Mouse (Mus musculus) spleen, adult 2 months (tissue): ENCODE results near the gene Olfr97. TPM values are rescaled to one million over a fixed set of nuclear protein-coding genes. Genes with fewer than 3 reads are reported as not detected.
A peak's percentile ranks its signal among the peaks of the same experiment; 100 is the strongest.

Experiments
- DNase-seq, 2 experiments: peaks; one replicate each; pipeline versions ENCODE4 v3.0.0 to v3.0.0-alpha.2; 2012 to 2021; ENCODE audit warnings: low spot score in 2 of 2, low read depth in 1 of 2
- H3K27ac ChIP-seq: fragments of 200-500 bp; 2 replicates; pipeline ENCODE4 v1.5.1; 2012; ENCODE audit warnings: low read length, inconsistent platforms; ENCODE audit not compliant: insufficient read depth
- H3K27me3 ChIP-seq: fragments of 200-500 bp; 2 replicates; pipeline ENCODE4 v1.6.1; 2012; ENCODE audit warnings: mild to moderate bottlenecking, moderate library complexity, low read length, inconsistent platforms; ENCODE audit not compliant: control insufficient read depth, insufficient read depth
- H3K36me3 ChIP-seq: fragments of 200-500 bp; 2 replicates; pipeline ENCODE4 v1.6.1; 2012; ENCODE audit warnings: mild to moderate bottlenecking, low read length, inconsistent platforms; ENCODE audit not compliant: control insufficient read depth, insufficient read depth
- H3K4me1 ChIP-seq: fragments of 200-500 bp; 2 replicates; pipeline ENCODE4 v1.6.1; 2011; ENCODE audit warnings: inconsistent platforms; ENCODE audit not compliant: control insufficient read depth, insufficient read depth, insufficient read length
- H3K4me3 ChIP-seq: fragments of 200-500 bp; 2 replicates; pipeline ENCODE4 v1.5.1; 2011; ENCODE audit warnings: mild to moderate bottlenecking, inconsistent platforms; ENCODE audit not compliant: insufficient read depth, insufficient read length; ENCODE audit errors: extremely low read depth
- CTCF ChIP-seq: fragments of 200-500 bp; IDR thresholded peaks from 2 replicates; pipeline ENCODE4 v1.5.1; 2011; ENCODE audit warnings: mild to moderate bottlenecking, inconsistent platforms; ENCODE audit not compliant: insufficient read depth, insufficient read length, insufficient replicate concordance; ENCODE audit errors: extremely low read depth
- POLR2A ChIP-seq: fragments of 200-500 bp; IDR thresholded peaks from 2 replicates; pipeline ENCODE4 v1.6.1; 2011; ENCODE audit warnings: low read depth, low read length, inconsistent platforms
- WGBS: fragments of 180-500 bp; shearing (Covaris S2); methylation state at CpG from one replicate; pipeline ENCODE4 v1.1.7; 2018; 5-methylcytosine and 5-hydroxymethylcytosine counted together
- polyA plus RNA-seq: library from polyadenylated mRNA; depleted of rRNA; stranded (reverse); fragments of >200 nt; gene quantifications from 2 replicates; pipeline ENCODE4 v1.2.3, GENCODE M21; 2012

The Olfr97 gene
- polyA plus RNA-seq, 1 experiment = not detected

DNA sequence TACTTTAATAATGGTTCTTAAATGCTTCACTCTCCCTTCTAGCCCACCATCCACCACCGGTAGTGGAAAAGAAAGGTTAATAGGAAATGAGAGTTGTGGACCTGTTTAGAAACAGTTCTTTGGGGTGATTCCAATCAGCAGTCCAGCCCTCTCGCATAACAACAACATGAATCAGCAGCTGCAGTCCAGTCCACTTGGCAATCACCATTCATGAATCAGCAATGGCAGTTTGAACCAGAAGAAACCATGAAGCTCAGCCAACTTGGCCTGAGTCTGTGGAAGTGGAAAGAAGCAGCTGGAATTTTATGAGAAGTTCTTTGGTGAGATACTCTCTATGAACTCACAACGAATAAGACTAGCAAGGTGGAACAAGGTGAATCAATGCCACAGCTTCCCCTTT lies 18.6 kb downstream of the Olfr97 start:
- no peaks in the 10 kb centered on the region for H3K27me3 ChIP-seq
- no peak for TF ChIP-seq POLR2A
- H3K4me1 ChIP-seq = no peaks in the 10 kb centered on the region
- no peak overlapping the region for H3K4me3 ChIP-seq
- 78% methylated on average over 3 of the region's 3 CpGs for WGBS
- H3K27ac ChIP-seq = no peak overlapping the region
- no peak for DNase-seq
- no peaks in the 10 kb centered on the region for H3K36me3 ChIP-seq

GRCm38 (mm10) chr17:37213018-37213417 lies 24.1 kb downstream of the Olfr97 start, which contains the start of gene Olfr95:
Gene Olfr95 (minus strand): TSS chr17:37213118.
- H3K27ac ChIP-seq = no peak within 1 kb of the TSS
- no peaks in the 10 kb centered on the region for H3K4me1 ChIP-seq
- DNase-seq = no peak
- no peaks in the 10 kb centered on the region for H3K27me3 ChIP-seq
- whole genome bisulfite sequencing = 75% methylated on average over 3 of the region's 3 CpGs
- no peaks in the 10 kb centered on the region for H3K36me3 ChIP-seq
- H3K4me3 ChIP-seq = no peak within 1 kb of the TSS
- TF ChIP-seq CTCF (no peak), POLR2A (no peak)

DNA sequence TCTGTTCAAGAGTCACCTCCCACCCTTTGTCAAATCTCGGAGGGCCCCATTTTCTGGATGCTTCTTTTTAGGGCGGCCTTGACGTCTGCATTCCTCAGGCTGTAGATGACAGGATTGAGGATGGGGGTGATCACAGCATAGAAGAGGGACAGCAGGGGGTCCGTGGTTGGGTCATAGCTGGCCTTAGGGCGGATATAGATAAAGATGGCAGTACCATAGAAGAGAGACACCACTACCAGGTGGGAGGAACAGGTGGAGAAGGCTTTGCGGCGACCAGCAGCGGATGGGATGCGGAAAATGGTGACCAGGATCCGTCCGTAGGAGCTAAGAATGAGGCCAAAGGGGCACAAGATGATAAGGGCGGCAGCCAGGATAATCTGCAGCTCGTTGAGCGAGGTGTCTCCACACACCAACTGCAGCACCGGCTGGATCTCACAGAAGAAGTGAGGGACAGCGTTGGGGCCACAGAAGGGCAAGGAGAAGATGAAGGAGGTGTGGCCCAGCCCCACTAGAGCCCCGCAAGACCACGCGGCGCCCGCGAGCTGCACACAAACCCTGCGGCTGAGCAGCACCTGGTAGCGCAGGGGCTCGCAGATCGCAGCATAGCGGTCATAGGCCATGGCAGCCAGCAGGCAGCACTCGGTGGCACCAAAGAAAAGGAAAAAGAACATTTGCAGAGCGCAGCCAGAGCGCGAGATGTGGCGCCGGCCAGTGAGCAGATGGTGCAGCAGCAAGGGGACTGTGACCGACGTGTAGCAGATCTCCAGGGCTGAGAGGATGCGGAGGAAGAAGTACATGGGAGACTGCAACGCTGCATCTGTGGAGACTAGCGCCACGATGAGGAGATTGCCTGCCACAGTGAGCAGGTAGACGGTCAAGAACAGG lies 26.0 kb downstream of the Olfr97 start:
- WGBS = 24% methylated on average over 40 of the region's 40 CpGs
- TF ChIP-seq POLR2A = no peak
- TF ChIP-seq CTCF = no peak
- no peak overlapping the region for H3K4me3 ChIP-seq
- H3K4me1 ChIP-seq = no peaks in the 10 kb centered on the region
- H3K36me3 ChIP-seq = no peaks in the 10 kb centered on the region
- DNase-seq = no peak
- no peaks in the 10 kb centered on the region for H3K27me3 ChIP-seq
- no peak overlapping the region for H3K27ac ChIP-seq

DNA sequence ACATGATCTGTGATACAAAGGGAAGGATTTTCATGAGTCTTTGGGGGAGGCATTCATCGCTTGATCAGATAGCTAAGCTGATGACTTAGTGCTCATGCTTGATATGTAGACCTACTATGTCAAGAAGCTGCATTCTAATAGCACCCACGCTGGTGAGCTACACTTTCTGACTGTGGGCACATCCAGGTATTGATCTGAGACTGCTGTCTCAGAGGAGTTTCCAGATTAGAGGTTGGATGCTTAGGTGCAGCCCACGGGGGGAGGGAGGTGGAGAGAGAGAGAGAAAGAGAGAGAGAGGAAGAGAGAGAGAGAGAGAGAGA lies 33.3 kb downstream of the Olfr97 start:
- Histone ChIP-seq H3K27me3 (no peaks in the 10 kb centered on the region), H3K4me3 (no peak overlapping the region), H3K27ac (no peak overlapping the region), H3K36me3 (no peaks in the 10 kb centered on the region), H3K4me1 (no peaks in the 10 kb centered on the region)
- WGBS = 32% methylated on average over 3 of the region's 3 CpGs
- TF ChIP-seq POLR2A = no peak
- TF ChIP-seq CTCF = no peak
- no peak for DNase-seq

- Histone ChIP-seq H3K4me1 (no peaks in the 10 kb centered on the region), H3K4me3 (no peak overlapping the region), H3K27ac (no peak overlapping the region), H3K36me3 (no peaks in the 10 kb centered on the region), H3K27me3 (no peaks in the 10 kb centered on the region)
- TF ChIP-seq POLR2A (no peak), CTCF (peak; percentile 90; the same call in 1 of the 2 replicates)
- peak; percentile 26 to 53 for DNase-seq
- WGBS = 4% methylated on average over 4 of the region's 4 CpGs
Observed at GRCm38 (mm10) chr17:37203206-37203916, 33.8 kb downstream of the Olfr97 start.

DNA sequence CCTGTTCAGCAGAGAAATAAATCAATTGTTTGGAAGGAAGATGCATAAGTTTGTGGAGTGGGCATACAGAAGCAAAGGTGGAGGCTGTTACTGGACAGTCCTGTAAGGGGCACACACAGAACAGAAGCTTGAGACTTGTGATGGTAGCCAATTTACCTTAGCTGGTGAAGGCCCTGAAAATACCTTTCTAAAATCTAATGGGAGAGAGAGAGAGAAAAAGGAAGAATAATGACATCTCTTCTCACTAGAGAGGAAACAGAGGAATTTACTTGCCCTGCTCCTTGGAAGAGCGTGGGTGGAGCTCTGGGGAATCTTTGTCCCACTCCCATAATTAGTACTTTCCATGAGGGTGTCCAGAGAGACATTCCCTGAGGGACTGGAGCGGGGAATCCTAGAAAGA lies 36.2 kb downstream of the Olfr97 start, which contains the start of gene Olfr94:
TSS of gene Olfr94 (minus strand) at position 101 of the 400 bp plus-strand sequence.
- 79% methylated on average over 2 of the region's 2 CpGs for WGBS
- Histone ChIP-seq H3K27me3 (peaks cover 4% of the 10 kb centered on the region), H3K4me3 (no peak within 1 kb of the TSS), H3K4me1 (no peaks in the 10 kb centered on the region), H3K36me3 (no peaks in the 10 kb centered on the region), H3K27ac (no peak within 1 kb of the TSS)
- TF ChIP-seq CTCF (no peak), POLR2A (no peak)
- no peak for DNase-seq
